Mouse (Mus musculus) liver, adult 2 months (tissue): ENCODE measurements around the gene Atrnl1. TPM values are rescaled to one million over a fixed set of nuclear protein-coding genes. Genes with fewer than 3 reads are reported as not detected.

Source experiments
- DNase-seq: peaks from one replicate; pipeline ENCODE4 v3.0.0-alpha.2; 2011; ENCODE audit warnings: low read depth, low spot score; ENCODE audit errors: extremely low read depth
- H3K27ac ChIP-seq: fragments of 200-500 bp; replicated peaks from 2 replicates; pipeline ENCODE4 v1.5.1; 2012; ENCODE audit warnings: low read depth, mild to moderate bottlenecking, control low read depth, inconsistent platforms, low read length; ENCODE audit not compliant: insufficient read depth
- H3K27me3 ChIP-seq: fragments of 200-500 bp; 2 replicates; pipeline ENCODE4 v1.6.1; 2012; ENCODE audit warnings: mild to moderate bottlenecking, moderate library complexity, low read length, inconsistent platforms; ENCODE audit not compliant: control insufficient read depth, insufficient read depth
- H3K36me3 ChIP-seq: fragments of 200-500 bp; 2 replicates; pipeline ENCODE4 v1.6.1; 2012; ENCODE audit warnings: low read length, inconsistent platforms; ENCODE audit not compliant: control insufficient read depth, insufficient read depth
- H3K4me1 ChIP-seq: fragments of 200-500 bp; 2 replicates; pipeline ENCODE4 v1.6.1; 2011; ENCODE audit warnings: low read length; ENCODE audit not compliant: control insufficient read depth, insufficient read depth
- H3K4me3 ChIP-seq: fragments of 200-500 bp; 2 replicates; pipeline ENCODE4 v1.5.1; 2011; ENCODE audit warnings: low read depth, mild to moderate bottlenecking, control low read depth, low read length, moderate library complexity; ENCODE audit not compliant: insufficient read depth
- H3K79me2 ChIP-seq: fragments of 200-500 bp; 2 replicates; pipeline ENCODE4 v1.6.1; 2012; ENCODE audit warnings: inconsistent platforms, mild to moderate bottlenecking, low read length, moderate library complexity; ENCODE audit not compliant: control insufficient read depth, insufficient read depth
- H3K9ac ChIP-seq: fragments of 200-500 bp; 2 replicates; pipeline ENCODE4 v1.6.1; 2012; ENCODE audit warnings: low read depth, mild to moderate bottlenecking, control low read depth, inconsistent platforms, low read length
- CTCF ChIP-seq: fragments of 200-500 bp; IDR thresholded peaks from 2 replicates; pipeline ENCODE4 v1.5.1; 2011; ENCODE audit warnings: low read depth, low read length, control low read depth
- POLR2A ChIP-seq: fragments of 200-500 bp; IDR thresholded peaks from 2 replicates; pipeline ENCODE4 v1.6.1; 2011; ENCODE audit warnings: low read length, control low read depth; ENCODE audit not compliant: insufficient read depth; ENCODE audit errors: extremely low read depth
- WGBS: fragments of 180-500 bp; shearing (Covaris S2); methylation state at CpG from one replicate; pipeline ENCODE4 v1.1.7; 2018; 5-methylcytosine and 5-hydroxymethylcytosine counted together
- polyA plus RNA-seq: library from polyadenylated mRNA; depleted of rRNA; stranded (reverse); fragments of >200 nt; gene quantifications from 2 replicates; pipeline ENCODE4 v1.2.3, GENCODE M21; 2012
- total RNA-seq: library from RNA; depleted of rRNA; stranded (reverse); fragments of >200 nt; gene quantifications from 2 replicates; pipeline ENCODE4 v1.2.3, GENCODE M21; 2014

Atrnl1 gene
- total and polyA plus RNA-seq, 2 experiments: 5.2 to 25.4 TPM

- no peak overlapping the region for H3K9ac ChIP-seq
- no peak for DNase-seq
- 97% methylated on average over 2 of the region's 2 CpGs for WGBS
- H3K27me3 ChIP-seq: no peaks in the 10 kb centered on the region
- no peak overlapping the region for H3K4me3 ChIP-seq
- H3K79me2 ChIP-seq: no peaks in the 10 kb centered on the region
- H3K36me3 ChIP-seq: no peaks in the 10 kb centered on the region
- TF ChIP-seq POLR2A (no peak), CTCF (no peak)
- H3K27ac ChIP-seq: no peak overlapping the region
- H3K4me1 ChIP-seq: 0 out of 2 replicates have a peak, but pooled peaks cover under 1% of the 10 kb centered on the region
Observed at GRCm38 (mm10) chr19:57725326-57725725, 114.5 kb downstream of the Atrnl1 start.

- H3K27ac ChIP-seq: no peak overlapping the region
- H3K4me1 ChIP-seq: no peaks in the 10 kb centered on the region
- H3K36me3 ChIP-seq: no peaks in the 10 kb centered on the region; the same call in 1 of the 2 replicates
- DNase-seq: no peak
- no peaks in the 10 kb centered on the region for H3K27me3 ChIP-seq
- no peak for TF ChIP-seq CTCF
- TF ChIP-seq POLR2A: no peak
- H3K79me2 ChIP-seq: no peaks in the 10 kb centered on the region
- no peak overlapping the region for H3K9ac ChIP-seq
- 98% methylated on average over 4 of the region's 4 CpGs for WGBS
- H3K4me3 ChIP-seq: no peak overlapping the region
Observed at GRCm38 (mm10) chr19:57727009-57727408, 116.2 kb downstream of the Atrnl1 start.

GRCm38 (mm10) chr19:57737475-57737874 lies 126.6 kb downstream of the Atrnl1 start:
- H3K79me2 ChIP-seq: no peaks in the 10 kb centered on the region
- no peak overlapping the region for H3K4me3 ChIP-seq
- TF ChIP-seq CTCF: no peak
- no peak for TF ChIP-seq POLR2A
- H3K27me3 ChIP-seq: no peaks in the 10 kb centered on the region
- no peak overlapping the region for H3K9ac ChIP-seq
- H3K36me3 ChIP-seq: peaks cover 12% of the 10 kb centered on the region
- H3K27ac ChIP-seq: no peak overlapping the region
- no peaks in the 10 kb centered on the region for H3K4me1 ChIP-seq
- WGBS: 82% methylated on average over 3 of the region's 3 CpGs
- DNase-seq: no peak

GRCm38 (mm10) chr19:57745579-57745978 lies 134.7 kb downstream of the Atrnl1 start:
- Histone ChIP-seq H3K4me1 (no peaks in the 10 kb centered on the region), H3K36me3 (no peaks in the 10 kb centered on the region; the same call in 1 of the 2 replicates), H3K27ac (no peak overlapping the region), H3K9ac (no peak overlapping the region), H3K79me2 (no peaks in the 10 kb centered on the region), H3K4me3 (no peak overlapping the region), H3K27me3 (no peaks in the 10 kb centered on the region)
- TF ChIP-seq CTCF: peak; percentile 27; the same call in 1 of the 2 replicates
- no peak for TF ChIP-seq POLR2A
- no peak for DNase-seq
- 63% methylated on average over 9 of the region's 9 CpGs for WGBS

- Histone ChIP-seq H3K9ac (no peak overlapping the region), H3K27me3 (no peaks in the 10 kb centered on the region), H3K79me2 (no peaks in the 10 kb centered on the region), H3K4me1 (no peaks in the 10 kb centered on the region), H3K36me3 (peaks cover 2% of the 10 kb centered on the region; the same call in 1 of the 2 replicates), H3K27ac (no peak overlapping the region), H3K4me3 (no peak overlapping the region)
- no peak for DNase-seq
- 95% methylated on average over 11 of the region's 11 CpGs for WGBS
- no peak for TF ChIP-seq CTCF
Observed at GRCm38 (mm10) chr19:57746553-57746952, 135.7 kb downstream of the Atrnl1 start.

- Histone ChIP-seq H3K27ac (no peak overlapping the region), H3K79me2 (no peaks in the 10 kb centered on the region), H3K4me1 (no peaks in the 10 kb centered on the region), H3K36me3 (peaks cover 18% of the 10 kb centered on the region), H3K9ac (no peak overlapping the region), H3K4me3 (no peak overlapping the region), H3K27me3 (no peaks in the 10 kb centered on the region)
- DNase-seq: no peak
- WGBS: 94% methylated on average over 14 of the region's 14 CpGs
- TF ChIP-seq POLR2A: no peak
- TF ChIP-seq CTCF: no peak
Observed at GRCm38 (mm10) chr19:57752189-57752588, 141.4 kb downstream of the Atrnl1 start.
